Mouse (Mus musculus) left cerebral cortex, postnatal 36 days (tissue): ENCODE results near the gene AI837181. TPM values are rescaled to one million over a fixed set of nuclear protein-coding genes. Genes with fewer than 3 reads are reported as not detected.
"Not testable (repeated sequence)": the region's sequence is repeated elsewhere in the genome, so short reads cannot be mapped to it uniquely, and the experiment has no call there.

Experiments
- DNase-seq, 2 experiments: peaks; one replicate each; pipeline ENCODE4 v3.0.0; 2021 to 2022; ENCODE audit warnings: low spot score in 2 of 2, mixed read lengths in 1 of 2
- intact Hi-C: fragments of 180-260 bp; cut with DNase I; formaldehyde crosslinking; loops from one replicate; pipeline ENCODE4 v1.15.1; 2025
- total RNA-seq, 2 experiments: library from RNA; stranded (reverse); gene quantifications; 2 replicates each; pipeline ENCODE4 v1.2.3; 2021

The AI837181 gene
- total RNA-seq: 10 to 100 TPM; 70.2 to 78.3 TPM

DNA sequence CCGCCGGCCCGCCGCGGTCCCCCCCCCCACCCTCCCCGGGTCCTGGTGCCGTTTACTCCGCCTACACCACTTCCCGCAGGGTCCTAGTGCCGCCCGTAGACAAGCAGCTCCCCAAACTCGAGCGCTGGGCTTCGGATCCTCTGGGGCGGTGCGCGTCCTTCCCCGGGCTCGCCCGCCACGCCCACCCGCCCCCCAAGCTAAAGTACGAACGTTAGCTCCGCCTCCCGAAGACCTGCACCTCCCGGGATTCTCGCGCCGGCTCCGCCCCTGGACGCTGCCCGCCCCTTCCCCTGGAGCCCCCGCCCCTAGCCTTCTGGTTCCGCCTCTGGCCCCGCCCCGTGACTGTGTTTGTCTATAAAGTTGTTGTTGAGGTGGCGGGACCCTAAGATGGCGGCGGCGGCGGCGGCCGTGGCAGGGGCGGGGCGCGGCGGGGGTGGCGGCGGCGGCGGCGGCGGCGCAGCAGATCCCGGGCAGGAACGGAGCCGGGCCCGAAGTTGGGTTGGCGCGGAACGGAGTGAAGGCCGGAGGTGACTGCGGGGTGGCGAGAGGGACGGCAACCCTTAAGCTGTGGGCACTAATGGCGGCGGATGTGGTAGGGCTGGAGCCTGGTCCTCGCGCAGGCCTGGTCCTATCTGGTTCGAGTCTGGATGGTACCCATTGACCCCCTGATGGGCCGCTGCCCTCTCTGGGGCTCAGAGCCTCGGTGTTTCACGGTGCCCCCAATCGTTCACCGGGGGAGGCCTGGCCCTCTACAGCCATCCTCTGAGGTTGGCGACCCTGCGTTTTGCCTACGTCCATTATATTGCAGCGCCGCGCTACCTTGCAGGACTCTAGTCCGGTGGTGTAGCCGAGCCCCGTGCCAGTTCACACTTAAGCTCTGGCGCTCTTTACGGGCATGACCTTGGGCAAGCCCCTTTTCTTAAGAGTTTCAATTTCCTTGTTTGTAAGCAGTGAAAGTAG, at the start of gene AI837181, which contains the start of gene Drap1:
Gene AI837181, plus strand, starts transcription at position 363 of the 960 bp plus-strand sequence.
Gene Drap1, minus strand, starts transcription at position 198 of the 960 bp plus-strand sequence.
- peak; percentile 91 to 92 for DNase-seq
- intact Hi-C loops: loop anchor here (2.0 kb wide), 2 partner anchors 32 to 64 kb away; partner anchors contain the start of genes Ccdc85b and Mus81

DNA sequence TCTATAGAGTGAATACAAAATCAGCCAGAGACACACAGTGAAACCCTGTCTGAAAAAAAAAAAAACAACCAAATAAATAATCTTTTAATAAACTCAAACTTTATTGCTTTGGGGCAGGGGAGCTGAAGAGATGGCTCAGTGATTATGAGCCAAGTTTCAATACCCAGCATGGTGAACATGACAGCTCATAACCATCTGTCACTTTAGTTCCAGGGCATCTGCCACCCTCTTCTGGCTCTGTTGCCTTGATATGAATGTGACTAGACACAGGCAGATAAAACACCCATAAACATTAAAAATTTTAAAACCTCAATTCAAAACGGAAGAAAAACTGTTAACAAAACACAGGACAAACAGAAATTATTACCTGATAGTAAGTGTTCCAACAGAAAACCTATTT, 47.5 kb upstream of the AI837181 start:
- DNase-seq: no peak

DNA sequence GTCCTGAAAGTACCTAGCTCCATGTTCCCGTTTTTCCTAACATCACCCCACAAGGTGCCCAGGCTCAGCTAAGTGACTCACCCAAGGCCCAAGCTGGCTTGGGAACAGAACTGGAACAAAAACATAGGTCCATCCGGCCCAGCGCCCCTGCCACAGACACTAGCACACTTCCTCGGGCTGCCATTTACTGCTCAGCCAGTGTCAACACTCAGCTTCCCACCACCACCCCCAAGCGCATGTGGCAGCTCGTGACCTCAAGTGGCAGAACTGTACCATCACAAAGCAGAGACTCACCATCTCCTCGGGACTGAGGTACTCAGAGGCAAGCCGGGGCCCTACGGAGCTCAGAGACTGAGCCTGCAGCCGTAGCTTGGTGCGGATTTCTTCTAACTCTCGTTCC, 41.6 kb upstream of the AI837181 start:
- DNase-seq: no peak
- intact Hi-C loops: no loop called here

More for the DNA sequence above, 47.5 kb upstream of the AI837181 start:
- intact Hi-C loops: no loop called here

DNA sequence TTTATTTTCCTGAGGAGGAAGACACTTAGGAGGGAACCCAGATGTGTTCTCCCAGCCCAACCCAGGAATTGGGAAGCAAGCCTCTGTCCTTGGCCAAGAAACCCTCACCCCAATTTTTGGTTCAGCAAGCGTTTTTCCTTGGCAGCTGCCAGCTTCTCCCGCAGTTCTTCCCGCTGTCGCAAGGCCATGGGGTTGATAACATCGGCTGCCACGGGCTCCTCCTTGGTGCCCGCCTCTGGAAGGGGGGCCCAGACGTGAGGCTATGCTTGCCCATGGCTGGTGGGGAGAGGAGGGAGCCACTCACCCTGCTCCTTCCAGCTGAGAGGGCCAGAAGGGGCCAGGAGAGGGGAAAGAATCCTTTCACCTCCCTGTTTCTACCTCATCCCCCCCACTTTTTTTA, 40.2 kb upstream of the AI837181 start:
- intact Hi-C loops: no loop called here
- DNase-seq: no peak

DNA sequence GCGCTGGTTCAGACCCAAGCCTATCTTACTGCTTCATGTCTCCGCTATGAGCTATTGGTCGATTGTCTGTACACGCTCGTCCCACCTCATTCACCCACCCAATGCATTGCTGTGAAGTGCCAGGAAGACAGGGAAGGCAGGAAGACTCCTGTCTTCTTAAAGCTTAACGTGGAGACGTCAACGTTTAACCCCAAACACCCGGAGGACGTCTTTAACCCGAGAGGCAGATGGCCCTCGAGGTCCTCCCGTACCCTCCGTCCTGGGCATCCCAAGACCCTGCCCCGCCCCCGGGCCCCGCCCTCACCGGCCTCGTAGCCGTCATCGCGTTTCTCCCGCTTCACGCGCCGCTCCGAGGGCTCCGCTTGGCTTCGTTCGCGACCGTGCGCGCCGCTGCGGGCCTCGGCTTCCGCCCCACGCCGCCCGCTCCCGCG, 36.9 kb upstream of the AI837181 start:
- no peak for DNase-seq
- intact Hi-C loops: loop anchor here (1.0 kb wide), 1 partner anchor 22 kb away; the partner anchor contains the start of gene Eif1ad

DNA sequence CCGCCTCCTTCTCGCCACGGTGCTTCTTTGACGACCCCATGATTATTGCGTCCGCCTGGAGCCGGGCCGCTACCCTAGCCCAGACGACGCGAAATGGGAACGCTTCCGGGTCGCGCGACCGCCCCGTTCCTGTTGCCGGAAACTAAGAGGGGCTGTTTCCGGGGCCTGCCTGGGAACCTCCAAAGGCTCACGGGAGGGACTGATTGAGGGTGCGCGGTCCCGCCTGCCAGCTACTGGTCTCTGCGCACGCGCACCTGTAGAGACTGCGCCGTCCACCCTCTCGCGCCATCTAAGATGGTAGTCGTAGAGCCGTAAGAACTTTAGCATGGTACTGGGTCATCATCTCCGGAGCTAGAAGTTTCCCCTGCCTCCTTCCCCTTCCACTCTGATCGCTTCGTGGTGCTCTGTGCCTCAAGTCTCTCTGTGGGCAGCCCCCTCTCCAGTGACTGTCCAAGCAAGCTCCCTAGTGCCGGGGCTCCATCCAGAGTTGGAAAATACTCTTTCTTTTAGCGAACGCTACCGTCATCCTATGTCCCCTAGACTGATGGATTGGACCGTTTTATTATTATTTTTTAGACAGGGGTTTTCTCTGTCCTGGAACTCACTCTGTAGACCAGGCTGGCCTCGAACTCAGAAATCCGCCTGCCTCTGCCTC, 36.2 kb upstream of the AI837181 start, which contains the start of gene Sart1:
Gene Sart1, minus strand, starts transcription at position 116 of the 655 bp plus-strand sequence.
- intact Hi-C loops: loop anchor here (1.0 kb wide), 1 partner anchor 22 kb away; the partner anchor contains the start of gene Eif1ad
- peak; percentile 95 to 96 for DNase-seq

DNA sequence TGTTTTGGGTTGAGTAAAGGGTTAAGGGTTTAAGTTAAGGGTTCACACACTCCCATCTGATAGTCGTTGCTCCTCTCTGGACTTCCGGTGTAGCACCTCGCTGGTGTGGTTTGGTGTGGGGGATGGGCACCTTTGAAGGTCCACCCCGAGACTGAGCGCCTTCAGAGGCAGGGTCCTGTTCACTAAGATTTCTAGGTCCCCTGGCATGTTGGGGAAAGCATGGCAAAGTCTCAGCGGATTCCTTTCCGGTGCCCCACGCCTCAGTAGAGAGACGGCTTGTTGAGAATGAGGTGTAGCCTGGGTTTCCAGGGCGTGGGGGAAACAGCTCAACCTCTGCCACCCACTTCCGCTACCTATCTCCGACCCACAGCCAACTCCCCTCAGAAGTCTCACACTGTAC, 35.3 kb upstream of the AI837181 start:
- intact Hi-C loops: no loop called here
- DNase-seq: no peak

DNA sequence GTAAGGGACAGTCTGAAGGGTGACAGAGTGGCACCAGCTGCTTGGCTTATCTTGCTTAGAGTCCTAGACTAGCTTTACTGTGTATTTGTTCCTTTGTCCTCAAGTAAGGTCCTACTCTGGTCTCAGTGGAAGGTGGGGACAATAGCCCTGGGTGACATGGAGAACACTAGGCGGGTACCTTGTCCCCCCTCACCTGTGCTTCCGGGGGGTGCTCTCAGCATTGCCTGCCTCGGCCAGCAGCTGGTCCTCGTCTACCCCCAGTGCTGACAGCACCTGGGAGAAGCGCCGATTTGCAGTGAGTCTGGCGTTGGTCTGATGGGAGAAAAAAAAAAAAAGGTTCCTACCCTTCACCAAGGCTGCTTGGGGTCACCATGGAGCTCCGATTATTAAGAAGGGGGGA, 34.5 kb upstream of the AI837181 start:
- no peak for DNase-seq
- intact Hi-C loops: no loop called here

DNA sequence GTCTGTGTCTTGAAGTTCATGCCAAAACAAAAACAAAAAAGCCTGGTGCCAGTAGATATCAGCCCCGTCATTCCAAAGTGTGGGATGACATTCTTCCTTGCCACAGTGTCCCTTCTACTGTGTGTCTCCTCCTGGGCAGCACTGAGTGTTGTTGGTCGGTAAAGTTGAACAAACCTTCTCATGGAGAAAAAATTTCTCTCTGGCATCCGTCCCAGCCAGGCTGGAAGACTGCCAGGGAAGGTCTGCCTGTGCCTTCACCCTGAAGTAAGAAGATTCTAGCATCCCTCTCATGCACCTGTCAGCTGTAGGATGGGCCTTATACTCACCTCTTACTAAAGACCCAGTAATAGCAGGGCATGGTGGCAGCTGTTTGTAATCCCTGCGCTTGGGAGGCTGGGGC, 32.1 kb upstream of the AI837181 start:
- intact Hi-C loops: no loop called here
- no peak for DNase-seq

DNA sequence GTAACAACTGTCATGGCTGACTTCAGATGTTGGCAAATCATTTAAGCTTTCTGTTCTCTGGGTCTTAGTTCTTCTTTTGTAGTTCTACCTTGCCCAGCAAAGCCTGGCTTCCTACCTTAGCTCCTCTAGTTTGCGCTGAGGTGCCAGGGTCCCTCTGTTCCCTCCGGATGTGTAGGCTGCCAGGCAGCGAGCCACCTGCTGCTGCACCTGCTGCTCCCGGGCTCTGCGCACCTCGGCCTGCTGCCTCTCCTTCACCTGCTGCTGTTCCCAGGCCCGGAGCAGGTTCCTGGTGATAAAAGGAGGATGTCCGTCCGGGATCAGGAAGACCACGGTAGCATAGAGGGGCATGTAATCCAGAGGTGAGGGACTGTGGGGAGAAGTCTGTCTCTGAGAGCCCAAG, 30.8 kb upstream of the AI837181 start:
- intact Hi-C loops: no loop called here

DNA sequence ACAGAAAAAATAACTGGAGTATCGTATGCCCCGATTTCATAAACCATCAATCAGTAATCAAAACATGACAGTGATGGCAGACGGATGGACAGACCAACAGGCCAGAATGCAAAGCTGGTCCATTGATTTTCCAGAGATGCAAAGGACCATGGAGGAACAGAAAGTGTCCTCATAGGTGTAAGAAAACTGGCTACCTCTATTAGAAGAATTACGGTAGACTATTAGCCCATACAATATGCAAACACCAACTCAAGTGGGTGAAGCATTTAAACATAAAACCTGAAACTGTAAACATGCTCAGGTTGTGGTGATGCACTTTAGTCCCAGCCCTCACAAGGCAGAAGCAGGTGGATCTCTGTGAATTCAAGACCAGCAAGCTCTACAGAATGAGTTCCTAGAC, 29.6 kb upstream of the AI837181 start:
- intact Hi-C loops: no loop called here

More for the DNA sequence above, 30.8 kb upstream of the AI837181 start:
- no peak for DNase-seq

DNA sequence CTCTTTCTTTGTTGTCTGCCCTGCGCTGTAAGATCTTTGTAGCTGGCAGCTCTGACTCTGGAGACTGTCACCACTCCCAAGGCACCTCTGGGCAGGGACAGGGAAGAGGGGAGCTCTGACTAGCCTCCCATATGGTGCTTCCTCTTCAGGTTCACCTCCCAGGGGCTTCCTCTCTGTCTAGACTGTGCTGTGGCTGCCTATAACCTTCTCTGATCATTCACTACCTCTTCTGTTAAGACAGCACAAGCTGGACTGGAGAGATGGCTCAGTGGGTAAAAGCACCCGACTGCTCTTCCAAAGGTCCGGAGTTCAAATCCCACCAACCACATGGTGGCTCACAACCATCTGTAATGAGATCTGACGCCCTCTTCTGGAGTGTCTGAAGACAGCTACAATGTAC, 23.9 kb upstream of the AI837181 start:
- intact Hi-C loops, DNase-seq: not testable (repeated sequence)

More for the DNA sequence above, 29.6 kb upstream of the AI837181 start:
- DNase-seq: no peak

DNA sequence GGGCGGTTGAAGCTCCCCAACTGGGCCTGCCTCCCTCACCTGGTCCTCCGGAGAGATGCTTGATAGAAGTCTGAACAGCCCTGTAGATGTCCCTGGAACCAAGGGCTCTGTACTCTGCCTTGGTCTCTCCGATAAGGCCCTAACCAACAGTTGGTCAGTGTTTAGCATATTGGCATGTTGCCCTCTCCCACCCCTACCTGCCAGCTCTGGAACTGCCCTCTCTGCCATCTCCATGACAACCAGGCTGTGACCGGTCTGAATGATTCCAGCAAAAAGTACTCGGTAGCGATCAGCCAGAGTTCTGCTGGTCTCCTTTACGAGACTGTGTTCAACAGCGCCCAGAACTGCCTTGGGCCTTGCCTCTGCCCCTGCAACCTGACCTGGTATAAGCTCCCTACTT, 22.7 kb upstream of the AI837181 start, which contains the start of gene Tsga10ip:
Gene Tsga10ip, minus strand, starts transcription at position 234 of the 400 bp plus-strand sequence.
- DNase-seq: no peak
- intact Hi-C loops: no loop called here

DNA sequence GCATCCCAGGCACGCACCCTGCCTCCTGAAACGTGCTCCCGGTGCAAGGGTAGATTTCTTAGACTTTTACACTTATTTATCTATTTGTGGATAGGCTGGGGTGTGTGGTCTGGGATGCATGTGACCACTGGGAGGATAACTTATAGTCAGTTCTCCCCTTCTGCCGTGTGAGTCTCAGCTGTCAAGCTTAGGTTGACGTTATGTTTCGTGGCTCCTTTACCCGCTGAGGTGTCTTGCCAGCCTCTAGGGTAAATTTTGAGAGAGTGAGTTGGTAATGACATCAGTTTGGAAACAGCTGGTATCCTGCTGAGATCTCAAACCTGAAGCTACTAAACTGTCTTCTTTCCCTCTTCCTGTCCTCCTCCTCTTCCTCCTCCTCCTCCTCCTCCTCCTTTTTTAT, 19.0 kb upstream of the AI837181 start:
- intact Hi-C loops: no loop called here
- no peak for DNase-seq

DNA sequence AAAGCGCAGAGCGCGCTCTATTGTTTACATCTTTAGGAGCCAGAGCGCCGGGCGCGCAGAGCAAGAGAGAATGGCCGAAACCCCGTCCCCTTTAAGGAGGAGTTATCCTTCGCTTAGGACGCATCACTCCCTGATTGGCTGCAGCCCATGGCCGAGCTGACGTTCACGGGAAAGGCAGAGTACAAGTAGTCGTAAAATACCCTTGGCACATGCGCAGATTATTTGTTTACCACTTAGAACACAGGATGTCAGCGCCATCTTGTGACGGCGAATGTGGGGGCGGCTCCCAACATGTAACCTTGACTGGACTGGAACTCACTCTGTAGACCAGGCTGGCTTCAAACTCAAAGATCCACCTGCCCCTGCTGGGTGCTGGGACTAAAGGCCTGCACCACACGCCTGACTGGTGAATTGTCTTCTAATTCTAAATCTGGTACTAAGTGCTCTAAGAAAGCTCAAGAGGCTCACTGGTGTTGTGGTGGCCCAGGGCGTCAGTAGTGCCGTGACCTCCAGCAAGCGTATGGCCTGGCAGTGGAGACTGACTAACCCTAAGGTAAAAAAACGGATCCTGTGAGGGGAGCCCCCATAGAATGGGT, 18.3 kb upstream of the AI837181 start:
- DNase-seq: peak in 1 of 2 experiments; percentile 43
- intact Hi-C loops: not testable (repeated sequence)

DNA sequence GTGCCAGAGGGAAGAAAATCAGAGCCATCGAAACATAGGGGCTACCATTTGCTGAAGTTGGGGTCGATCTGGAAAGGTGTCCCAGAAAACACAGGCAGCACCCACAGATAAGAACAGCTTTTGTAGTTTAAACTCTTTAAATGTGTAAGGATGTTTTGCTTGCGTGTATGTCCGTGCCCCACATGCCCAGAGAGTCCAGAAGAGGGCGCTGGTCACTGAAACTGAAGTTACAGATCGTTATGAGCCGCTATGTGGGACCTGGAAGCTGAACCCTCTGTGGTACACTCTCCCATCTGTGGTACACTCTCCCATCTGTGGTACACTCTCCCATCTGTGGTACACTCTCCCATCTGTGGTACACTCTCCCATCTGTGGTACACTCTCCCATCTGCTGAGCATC, 17.8 kb upstream of the AI837181 start:
- DNase-seq: peak in 1 of 2 experiments; percentile 40
- intact Hi-C loops: no loop called here

DNA sequence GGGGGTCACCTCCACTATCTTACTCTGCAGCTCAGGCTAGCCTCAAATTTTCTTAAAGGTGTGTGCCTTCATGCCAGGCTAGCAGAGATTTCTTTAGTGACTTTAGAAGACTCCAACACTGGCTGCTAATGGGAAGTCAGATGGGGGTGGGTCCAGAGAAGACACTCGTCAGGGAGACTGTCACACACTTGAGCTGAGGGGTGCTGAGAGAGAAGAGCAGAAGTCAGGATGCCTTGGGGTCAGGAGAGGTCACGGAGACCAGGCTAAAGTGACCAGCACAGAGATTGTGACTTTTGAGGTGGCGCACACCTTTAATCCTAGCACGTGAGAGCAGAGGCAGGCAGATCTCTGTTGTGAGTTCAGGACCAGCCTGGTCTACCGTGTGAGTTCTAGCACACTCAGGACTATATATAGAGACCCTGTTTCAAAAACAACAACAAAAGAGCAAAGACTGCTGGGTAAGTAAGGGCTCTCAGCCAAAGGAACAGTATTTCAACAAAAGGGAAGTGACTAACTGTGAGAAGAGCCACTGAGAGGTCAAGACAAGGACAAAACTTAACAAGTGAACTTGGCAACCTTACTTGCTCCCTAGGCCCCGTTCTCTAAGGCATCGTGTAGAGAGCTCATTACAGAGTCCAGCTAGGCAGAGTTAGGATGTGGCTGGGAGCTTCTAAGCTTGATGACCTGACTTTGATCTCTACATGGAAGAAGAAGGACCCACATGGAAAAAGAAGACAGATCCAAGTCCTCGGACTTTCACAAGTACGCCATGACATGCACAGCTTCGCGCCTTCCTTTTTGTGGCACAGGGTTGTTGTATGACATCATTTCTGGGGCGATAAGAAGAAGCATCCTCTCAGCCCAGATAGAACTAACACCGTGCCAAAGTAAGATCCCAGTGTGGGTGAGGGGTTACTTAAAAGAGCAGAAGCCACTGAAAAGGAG, 16.6 kb upstream of the AI837181 start:
- intact Hi-C loops: no loop called here
- no peak for DNase-seq

DNA sequence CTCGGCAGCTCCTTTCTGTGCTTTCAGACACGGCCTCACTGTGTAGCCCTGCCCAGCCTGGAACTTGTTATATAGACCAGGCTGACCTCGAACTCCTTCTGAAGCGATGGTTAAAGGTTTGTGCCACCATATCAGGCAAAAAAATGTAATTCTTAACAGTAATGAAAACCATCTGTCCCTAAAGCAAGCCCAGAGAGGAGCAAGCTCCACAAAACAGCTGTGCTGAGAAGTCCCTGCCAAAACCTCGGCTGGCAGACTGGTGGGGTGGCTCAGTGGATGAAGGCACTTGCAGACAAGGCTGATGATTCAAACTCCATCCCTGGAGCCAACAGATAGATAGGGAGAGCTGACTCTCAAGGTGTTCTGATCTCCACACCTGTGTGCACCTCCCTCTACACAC, 15.9 kb upstream of the AI837181 start:
- intact Hi-C loops: no loop called here

DNA sequence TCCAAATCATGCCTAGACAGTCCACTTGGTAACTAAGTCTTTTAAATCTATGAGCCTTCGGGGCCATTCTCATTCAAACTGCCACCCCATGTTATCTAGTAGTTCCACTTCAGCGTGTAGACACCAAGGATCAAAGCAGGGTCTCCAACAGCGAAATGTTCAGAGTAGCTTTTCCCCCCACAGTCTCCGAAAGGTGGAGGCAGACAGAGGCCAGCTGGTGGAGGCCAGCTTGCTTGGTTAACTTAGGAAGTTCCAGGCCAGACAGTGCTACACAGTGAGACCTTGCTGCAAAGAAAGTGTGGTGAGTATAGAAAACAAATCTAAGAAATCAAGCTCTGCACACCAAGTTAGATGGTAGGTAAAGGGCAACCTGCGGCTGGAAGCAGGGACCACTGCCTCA, 14.3 kb upstream of the AI837181 start:
- no peak for DNase-seq
- intact Hi-C loops: no loop called here

More for the DNA sequence above, 15.9 kb upstream of the AI837181 start:
- no peak for DNase-seq
